8 mouse cellular contexts compared by ENCODE assay signal in genomic region chr1:74331046-74331681, GRCm38 (mm10). TPM values are rescaled to one million over a fixed set of nuclear protein-coding genes. Genes with fewer than 3 reads are reported as not detected.
A peak's percentile ranks its signal among the peaks of the same experiment; 100 is the strongest.
DNase-seq lines count a peak whose midpoint lies in the region; ATAC-seq and TF ChIP-seq lines count a peak whose summit lies in the region.

No protein-coding gene starts in this region.

- H3K27me3 ChIP-seq in liver, embryonic 13.5 days: peaks cover 7% of the 10 kb centered on the region
- H3K27me3 ChIP-seq in liver, embryonic 11.5 days (replicated peaks; ENCODE audit: control insufficient read depth, insufficient read depth, low read length): no peaks in the 10 kb centered on the region
- no peaks in the 10 kb centered on the region for H3K27me3 ChIP-seq in kidney, embryonic 16.5 days (ENCODE audit: insufficient read depth, low read length)

- TF ChIP-seq CTCF in olfactory bulb, adult 2 months (IDR thresholded peaks at IDR 0.05; ENCODE audit: insufficient read depth, low read depth, low read length): no peak

- ATAC-seq in liver, embryonic 13.5 days (ENCODE audit: low read depth): no peak
- ATAC-seq in liver, embryonic 11.5 days (replicated peaks; ENCODE audit: low FRiP score): no peak
- ATAC-seq in kidney, embryonic 16.5 days (ENCODE audit: low FRiP score, low TSS enrichment): no peak

- H3K36me3 ChIP-seq in liver, embryonic 13.5 days: no peaks in the 10 kb centered on the region
- H3K36me3 ChIP-seq in liver, embryonic 11.5 days (ENCODE audit: control insufficient read depth, insufficient read depth, low read length): no peaks in the 10 kb centered on the region
- no peaks in the 10 kb centered on the region for H3K36me3 ChIP-seq in kidney, embryonic 16.5 days (ENCODE audit: insufficient read depth, low read length)

- 0 out of 2 replicates have a peak overlapping the region, but pooled peaks have one; percentile 28 for H3K9ac ChIP-seq in liver, embryonic 13.5 days
- no peak overlapping the region for H3K9ac ChIP-seq in liver, embryonic 11.5 days (ENCODE audit: low read depth, low read length)
- H3K9ac ChIP-seq in kidney, embryonic 16.5 days (replicated peaks; ENCODE audit: low read length): no peak overlapping the region

- no peaks in the 10 kb centered on the region for H3K9me3 ChIP-seq in liver, embryonic 13.5 days (replicated peaks)
- H3K9me3 ChIP-seq in liver, embryonic 11.5 days (ENCODE audit: control insufficient read depth, low read length): no peaks in the 10 kb centered on the region
- H3K9me3 ChIP-seq in kidney, embryonic 16.5 days (ENCODE audit: low read length): no peaks in the 10 kb centered on the region

- TF ChIP-seq POLR2A in olfactory bulb, adult 2 months (IDR thresholded peaks at IDR 0.05; ENCODE audit: insufficient read depth, low read depth, low read length): no peak

- WGBS in liver, embryonic 13.5 days (ENCODE audit: insufficient replicate concordance): 25% methylated on average over 4 of the region's 4 CpGs
- 46% methylated on average over 4 of the region's 4 CpGs for WGBS in liver, embryonic 11.5 days
- 63% methylated on average over 4 of the region's 4 CpGs for whole genome bisulfite sequencing in kidney, embryonic 16.5 days
- WGBS in olfactory bulb, adult 2 months: 44% methylated on average over 4 of the region's 4 CpGs

- peak overlapping the region; percentile 91; the same call in 1 of the 2 replicates for H3K4me2 ChIP-seq in liver, embryonic 13.5 days
- H3K4me2 ChIP-seq in liver, embryonic 11.5 days: no peak overlapping the region
- H3K4me2 ChIP-seq in kidney, embryonic 16.5 days (replicated peaks; ENCODE audit: low read depth, low read length): no peak overlapping the region

- DNase-seq in liver, embryonic 13.5 days: no peak
- DNase-seq in liver, embryonic 11.5 days (ENCODE audit: low spot score): no peak
- peak; percentile 80 for DNase-seq in gonadal fat pad, adult 2 months (ENCODE audit: low read depth)
- DNase-seq in thymus, postnatal 10 days (ENCODE audit: low spot score in 2 of 2): no peak
- DNase-seq in cerebellum, adult 11 months: no peak
- no peak for DNase-seq in frontal cortex, postnatal 36 days (ENCODE audit: low spot score in 2 of 2)

- peaks cover 42% of the 10 kb centered on the region for H3K4me1 ChIP-seq in liver, embryonic 13.5 days (replicated peaks)
- peaks cover 36% of the 10 kb centered on the region for H3K4me1 ChIP-seq in liver, embryonic 11.5 days (replicated peaks; ENCODE audit: control insufficient read depth, insufficient read depth, low read length)
- H3K4me1 ChIP-seq in kidney, embryonic 16.5 days (ENCODE audit: insufficient read depth, low read length): peaks cover 35% of the 10 kb centered on the region
- peaks cover 14% of the 10 kb centered on the region for H3K4me1 ChIP-seq in olfactory bulb, adult 2 months (ENCODE audit: control insufficient read depth, insufficient read depth, low read length)

- H3K27ac ChIP-seq in liver, embryonic 13.5 days: peak overlapping the region; percentile 43
- no peak overlapping the region for H3K27ac ChIP-seq in liver, embryonic 11.5 days (ENCODE audit: low read depth, low read length)
- peak overlapping the region; percentile 79 for H3K27ac ChIP-seq in kidney, embryonic 16.5 days (ENCODE audit: low read length)
- H3K27ac ChIP-seq in olfactory bulb, adult 2 months (ENCODE audit: insufficient read depth, low read depth, low read length): peak overlapping the region; percentile 3

- H3K4me3 ChIP-seq in liver, embryonic 13.5 days (replicated peaks): no peak overlapping the region
- no peak overlapping the region for H3K4me3 ChIP-seq in liver, embryonic 11.5 days (ENCODE audit: low read depth, low read length)
- H3K4me3 ChIP-seq in kidney, embryonic 16.5 days (ENCODE audit: low read length): no peak overlapping the region
- H3K4me3 ChIP-seq in olfactory bulb, adult 2 months (ENCODE audit: insufficient read depth, low read depth, low read length): no peak overlapping the region

RNA-seq across cellular contexts. Expression of gene Tmbim1, which starts 25.7 kb away (rescaled TPM):
- polyA plus RNA-seq in liver, embryonic 13.5 days (2015; fragmentation: Nextera tagmentation; extraction: Ambion mirVana): 15.9 and 18.0 TPM in 2 replicates
- 21.7 and 22.9 TPM in 2 replicates for polyA plus RNA-seq in liver, embryonic 11.5 days (2014; fragmentation: Nextera tagmentation; extraction: Ambion mirVana)
- polyA plus RNA-seq in gonadal fat pad, adult 2 months (2012; rRNA removed): 162 and 225 TPM in 2 replicates
- polyA plus RNA-seq in kidney, embryonic 16.5 days (2015; fragmentation: Nextera tagmentation; extraction: Ambion mirVana): 33.5 and 35.1 TPM in 2 replicates
- polyA plus RNA-seq in olfactory bulb, adult 2 months (2012; ENCODE audit: insufficient read depth, insufficient read length, low replicate concordance, missing spikeins): 36.6 TPM in 1 of 2 replicates, not detected in the other

RNA-seq across cellular contexts. Expression of gene Catip, which starts 30.7 kb away (rescaled TPM):
- polyA plus RNA-seq in liver, embryonic 13.5 days (2015; fragmentation: Nextera tagmentation; extraction: Ambion mirVana): 0.08 and 0.13 TPM in 2 replicates
- polyA plus RNA-seq in liver, embryonic 11.5 days (2014; fragmentation: Nextera tagmentation; extraction: Ambion mirVana): 0.21 TPM in 1 of 2 replicates, not detected in the other
- polyA plus RNA-seq in gonadal fat pad, adult 2 months (2012; rRNA removed): 1.8 and 2.3 TPM in 2 replicates
- 0.50 and 0.53 TPM in 2 replicates for polyA plus RNA-seq in kidney, embryonic 16.5 days (2015; fragmentation: Nextera tagmentation; extraction: Ambion mirVana)
- polyA plus RNA-seq in olfactory bulb, adult 2 months (2012; ENCODE audit: insufficient read depth, insufficient read length, low replicate concordance, missing spikeins): not detected in 2 replicates

RNA-seq across cellular contexts. Expression of gene Slc11a1, which starts 43.8 kb away (rescaled TPM):
- polyA plus RNA-seq in liver, embryonic 13.5 days (2015; fragmentation: Nextera tagmentation; extraction: Ambion mirVana): 9.6 and 10.0 TPM in 2 replicates
- 10.0 and 10.4 TPM in 2 replicates for polyA plus RNA-seq in liver, embryonic 11.5 days (2014; fragmentation: Nextera tagmentation; extraction: Ambion mirVana)
- 36.3 and 42.9 TPM in 2 replicates for polyA plus RNA-seq in gonadal fat pad, adult 2 months (2012; rRNA removed)
- 4.5 and 5.4 TPM in 2 replicates for polyA plus RNA-seq in kidney, embryonic 16.5 days (2015; fragmentation: Nextera tagmentation; extraction: Ambion mirVana)
- not detected in 2 replicates for polyA plus RNA-seq in olfactory bulb, adult 2 months (2012; ENCODE audit: insufficient read depth, insufficient read length, low replicate concordance, missing spikeins)

RNA-seq across cellular contexts. Expression of gene Pnkd, which starts 46.4 kb away (rescaled TPM):
- polyA plus RNA-seq in liver, embryonic 13.5 days (2015; fragmentation: Nextera tagmentation; extraction: Ambion mirVana): 36.5 and 39.8 TPM in 2 replicates
- 79.7 and 84.3 TPM in 2 replicates for polyA plus RNA-seq in liver, embryonic 11.5 days (2014; fragmentation: Nextera tagmentation; extraction: Ambion mirVana)
- polyA plus RNA-seq in gonadal fat pad, adult 2 months (2012; rRNA removed): 101 and 110 TPM in 2 replicates
- 149 and 156 TPM in 2 replicates for polyA plus RNA-seq in kidney, embryonic 16.5 days (2015; fragmentation: Nextera tagmentation; extraction: Ambion mirVana)
- polyA plus RNA-seq in olfactory bulb, adult 2 months (2012; ENCODE audit: insufficient read depth, insufficient read length, low replicate concordance, missing spikeins): not detected in 2 replicates

RNA-seq across cellular contexts. Expression of gene Aamp, which starts 46.6 kb away (rescaled TPM):
- 104 and 107 TPM in 2 replicates for polyA plus RNA-seq in liver, embryonic 13.5 days (2015; fragmentation: Nextera tagmentation; extraction: Ambion mirVana)
- polyA plus RNA-seq in liver, embryonic 11.5 days (2014; fragmentation: Nextera tagmentation; extraction: Ambion mirVana): 190 and 193 TPM in 2 replicates
- 203 and 210 TPM in 2 replicates for polyA plus RNA-seq in gonadal fat pad, adult 2 months (2012; rRNA removed)
- 322 and 350 TPM in 2 replicates for polyA plus RNA-seq in kidney, embryonic 16.5 days (2015; fragmentation: Nextera tagmentation; extraction: Ambion mirVana)
- polyA plus RNA-seq in olfactory bulb, adult 2 months (2012; ENCODE audit: insufficient read depth, insufficient read length, low replicate concordance, missing spikeins): not detected in 2 replicates
